Comparison of ENCODE assay signal across 22 mouse cellular contexts in the genomic region with DNA sequence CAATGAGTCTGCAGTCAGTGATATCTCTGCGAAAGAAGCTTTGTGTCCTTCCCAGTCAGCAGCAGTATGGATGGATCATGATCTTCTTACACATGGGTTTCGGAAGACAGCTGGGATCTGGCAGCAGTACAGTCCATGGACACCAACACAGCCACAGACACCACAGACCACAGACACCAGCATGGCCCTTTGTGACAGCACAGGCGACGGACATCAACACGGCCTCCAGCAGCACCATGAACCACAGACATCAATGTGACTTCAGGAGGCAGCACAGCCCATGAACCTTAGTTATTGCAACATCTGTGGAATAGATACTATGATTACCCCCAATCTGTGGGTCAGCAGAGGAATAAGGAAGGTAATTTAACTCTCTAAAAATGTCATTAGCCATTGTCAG. TPM values are rescaled to one million over a fixed set of nuclear protein-coding genes. Genes with fewer than 3 reads are reported as not detected.
DNase-seq lines count a peak whose midpoint lies in the region; ATAC-seq and TF ChIP-seq lines count a peak whose summit lies in the region.
"Had no signal": no experiment of that assay in that cellular context is flagged by ENCODE, and none has a peak within 500 bp of the region (broad histone marks: within the 10 kb centered on the region; RNA-seq: fewer than 3 reads in every experiment).

No protein-coding gene starts in this region.

- H3K27me3 ChIP-seq in megakaryocyte, embryonic 14.5 days (replicated peaks), result peaks cover 2% of the 10 kb centered on the region
- H3K27me3 ChIP-seq in myocyte (ENCODE audit: control insufficient read depth, insufficient read depth, insufficient read length), result no peaks in the 10 kb centered on the region
- no peaks in the 10 kb centered on the region for H3K27me3 ChIP-seq in forebrain, postnatal 0 days (ENCODE audit: insufficient read depth, low read length)
- H3K27me3 ChIP-seq: embryonic facial prominence, embryonic 12.5 days; forebrain, embryonic 13.5 days; forebrain, embryonic 15.5 days had no signal

- 0 out of 2 replicates have a peak, but pooled peaks have one; percentile 34 for ATAC-seq in common myeloid progenitor, adult 5-6 weeks (replicated peaks; ENCODE audit: low read depth, poor library complexity, severe bottlenecking)
- ATAC-seq in granulocyte monocyte progenitor cell, adult 5-6 weeks (replicated peaks; ENCODE audit: poor library complexity, severe bottlenecking), result peak; percentile 64
- no peak for ATAC-seq in forebrain, postnatal 0 days
- ATAC-seq: forebrain, embryonic 13.5 days; forebrain, embryonic 15.5 days had no signal

- H3K4me1 ChIP-seq in megakaryocyte, embryonic 14.5 days, result peaks cover 43% of the 10 kb centered on the region
- no peaks in the 10 kb centered on the region for H3K4me1 ChIP-seq in forebrain, postnatal 0 days (ENCODE audit: insufficient read depth)
- H3K4me1 ChIP-seq: embryonic facial prominence, embryonic 12.5 days; forebrain, embryonic 13.5 days; forebrain, embryonic 15.5 days had no signal

- no peak overlapping the region for H3K9ac ChIP-seq in forebrain, postnatal 0 days
- H3K9ac ChIP-seq: embryonic facial prominence, embryonic 12.5 days; forebrain, embryonic 13.5 days; forebrain, embryonic 15.5 days had no signal

- H3K79me2 ChIP-seq in myocyte (ENCODE audit: control insufficient read depth, insufficient read depth), result no peaks in the 10 kb centered on the region

- H3K4me2 ChIP-seq in myocyte (ENCODE audit: low read depth), result peak overlapping the region; percentile 20
- no peak overlapping the region for H3K4me2 ChIP-seq in forebrain, postnatal 0 days (ENCODE audit: low read depth)
- H3K4me2 ChIP-seq: embryonic facial prominence, embryonic 12.5 days; forebrain, embryonic 13.5 days; forebrain, embryonic 15.5 days had no signal

- H3K36me3 ChIP-seq in megakaryocyte, embryonic 14.5 days (replicated peaks; ENCODE audit: low read length), result no peaks in the 10 kb centered on the region
- no peaks in the 10 kb centered on the region for H3K36me3 ChIP-seq in myocyte (ENCODE audit: control insufficient read depth, insufficient read depth)
- no peaks in the 10 kb centered on the region for H3K36me3 ChIP-seq in forebrain, postnatal 0 days (ENCODE audit: insufficient read depth)
- H3K36me3 ChIP-seq: embryonic facial prominence, embryonic 10.5 days; embryonic facial prominence, embryonic 12.5 days; forebrain, embryonic 15.5 days had no signal

- TF ChIP-seq POLR2A in myocyte (IDR thresholded peaks at IDR 0.05; ENCODE audit: insufficient read length, low read depth), result no peak

- H3ac ChIP-seq in myocyte (ENCODE audit: control insufficient read depth, insufficient read length), result no peak overlapping the region

- no peak overlapping the region for H3K27ac ChIP-seq in forebrain, postnatal 0 days (ENCODE audit: low read depth, low read length)
- H3K27ac ChIP-seq: embryonic facial prominence, embryonic 10.5 days; embryonic facial prominence, embryonic 12.5 days; forebrain, embryonic 13.5 days; forebrain, embryonic 15.5 days had no signal

- no peak for TF ChIP-seq CTCF in forebrain, postnatal 0 days (IDR thresholded peaks at IDR 0.05; ENCODE audit: low read depth)

- no peaks in the 10 kb centered on the region for H3K9me3 ChIP-seq in megakaryocyte, embryonic 14.5 days
- no peaks in the 10 kb centered on the region for H3K9me3 ChIP-seq in forebrain, postnatal 0 days (ENCODE audit: low read length)
- H3K9me3 ChIP-seq: embryonic facial prominence, embryonic 10.5 days; embryonic facial prominence, embryonic 12.5 days; forebrain, embryonic 13.5 days; forebrain, embryonic 15.5 days had no signal

- no peak for DNase-seq in gastrocnemius, postnatal 10 days
- no peak for DNase-seq in forebrain, postnatal 0 days
- DNase-seq in gastrocnemius, postnatal 4 days (ENCODE audit: low spot score in 2 of 2), result no peak
- DNase-seq: adrenal gland, adult 2 months; adrenal gland, postnatal 10 days; adrenal gland, postnatal 25 days; cerebellum, adult 11 months; cerebellum, adult 18-20 months; cerebellum, adult 8-10 months; cerebellum, adult 9-11 months; cerebellum, postnatal 14 days; cerebellum, postnatal 36 days had no signal

- H3K4me3 ChIP-seq in megakaryocyte, embryonic 14.5 days (replicated peaks), result peak overlapping the region; percentile 65
- H3K4me3 ChIP-seq in myocyte, result no peak overlapping the region
- H3K4me3 ChIP-seq in forebrain, postnatal 0 days (ENCODE audit: low read depth, low read length), result no peak overlapping the region
- H3K4me3 ChIP-seq: embryonic facial prominence, embryonic 10.5 days; embryonic facial prominence, embryonic 12.5 days; forebrain, embryonic 13.5 days; forebrain, embryonic 15.5 days had no signal

- WGBS in forebrain, postnatal 0 days, result 93% methylated on average over 5 of the region's 5 CpGs

TF ChIP-seq in myocyte, 11 proteins besides CTCF, POLR2A, EP300 and RAD21:
- TF ChIP-seq SRF (IDR thresholded peaks at IDR 0.05; ENCODE audit: control insufficient read depth, insufficient read length, low read depth) (no peak), TCF12 (IDR thresholded peaks at IDR 0.05; ENCODE audit: insufficient read depth, poor library complexity, severe bottlenecking) (peak; percentile 27), MAX (IDR thresholded peaks at IDR 0.05; ENCODE audit: low read depth) (no peak), POLR2AphosphoS2 (IDR thresholded peaks at IDR 0.05; ENCODE audit: insufficient read length, low read depth) (no peak), E2F4 (IDR thresholded peaks at IDR 0.05; ENCODE audit: insufficient read depth) (no peak), MYOG (IDR thresholded peaks at IDR 0.05; ENCODE audit: control insufficient read depth in 1 of 3, insufficient read depth in 1 of 3, insufficient read length in 2 of 3, low read depth in 2 of 3) (peak; percentile 62 to 97 (median 92)), MYOD1 (IDR thresholded peaks at IDR 0.05; ENCODE audit: control insufficient read depth in 1 of 3, insufficient read length in 2 of 3, low read depth in 2 of 3) (peak in 2 of 3 experiments; percentile 73 to 93), REST (IDR thresholded peaks at IDR 0.05; ENCODE audit: insufficient read depth, insufficient read length) (no peak), TCF3 (IDR thresholded peaks at IDR 0.05; ENCODE audit: insufficient read length, low read depth) (peak; percentile 92), USF1 (IDR thresholded peaks at IDR 0.05; ENCODE audit: low read depth) (no peak), CEBPB (IDR thresholded peaks at IDR 0.05; ENCODE audit: insufficient read depth, poor library complexity, severe bottlenecking) (peak; percentile 69; the same call in 1 of the 2 replicates)

RNA-seq across cellular contexts. Expression of a gene that starts 10.3 kb away (rescaled TPM):
- total RNA-seq in common myeloid progenitor, adult 5-6 weeks (2017), result 0.46 and 0.58 TPM in 2 replicates
- total RNA-seq in granulocyte monocyte progenitor cell, adult 5-6 weeks (2014; fragmentation: Nextera tagmentation), result not detected in 2 replicates
- total RNA-seq in granulocyte monocyte progenitor cell, adult 5-6 weeks (2017), result not detected in 2 replicates
- 2.7 and 4.7 TPM in 2 replicates for polyA plus RNA-seq in megakaryocyte, embryonic 14.5 days (2012; ENCODE audit: insufficient read depth, low replicate concordance)
- 52.4 TPM for polyA plus RNA-seq in myocyte (2012; fragmentation: generic; extraction: Trizol)
- 100 to 1,000 TPM; 148 to 150 TPM for total RNA-seq in gastrocnemius, postnatal 10 days (2021)
- 4.1 and 11.0 TPM in 2 replicates for total RNA-seq in forebrain, postnatal 0 days (2014; rRNA removed)
- 6.6 and 10.7 TPM in 2 replicates for polyA plus RNA-seq in forebrain, postnatal 0 days (2015; fragmentation: Nextera tagmentation; extraction: Ambion mirVana)
- 100 to 1,000 TPM; 151 to 156 TPM for total RNA-seq in gastrocnemius, postnatal 4 days (2021)

RNA-seq across cellular contexts. Expression of a gene that starts 15.1 kb away (rescaled TPM):
- 10.3 and 13.2 TPM in 2 replicates for total RNA-seq in common myeloid progenitor, adult 5-6 weeks (2017)
- total RNA-seq in granulocyte monocyte progenitor cell, adult 5-6 weeks (2014; fragmentation: Nextera tagmentation), result 0.82 and 3.1 TPM in 2 replicates
- total RNA-seq in granulocyte monocyte progenitor cell, adult 5-6 weeks (2017), result 3.3 and 4.7 TPM in 2 replicates
- not detected in 2 replicates for polyA plus RNA-seq in megakaryocyte, embryonic 14.5 days (2012; ENCODE audit: insufficient read depth, low replicate concordance)
- polyA plus RNA-seq in myocyte (2012; fragmentation: generic; extraction: Trizol), result 0.04 TPM
- total RNA-seq in gastrocnemius, postnatal 10 days (2021), result 1 to 10 TPM in 1 of 2 experiments, under 1 TPM in 1; 0.49 to 1.2 TPM
- 0.48 and 0.62 TPM in 2 replicates for total RNA-seq in forebrain, postnatal 0 days (2014; rRNA removed)
- polyA plus RNA-seq in forebrain, postnatal 0 days (2015; fragmentation: Nextera tagmentation; extraction: Ambion mirVana), result 0.47 and 0.93 TPM in 2 replicates
- total RNA-seq in gastrocnemius, postnatal 4 days (2021), result 1 to 10 TPM; 1.6 to 2.1 TPM
- total RNA-seq: MEL had no signal
- polyA plus RNA-seq: C2C12 had no signal

Comparison
In these comparisons a context has a peak if more than half of its experiments do, and no peak if none do; other contexts are left out.
1. RNA of a gene that starts 10.3 kb away (total RNA-seq): 151 to 156 TPM in gastrocnemius, postnatal 4 days and 148 to 150 TPM in gastrocnemius, postnatal 10 days; 4.1 to 11.0 TPM in forebrain, postnatal 0 days, 0.46 to 0.58 TPM in common myeloid progenitor, adult 5-6 weeks and not detected in granulocyte monocyte progenitor cell, adult 5-6 weeks; every median in the first group is over 10 times any median in the second.